Mouse (Mus musculus) heart, adult 2 months (tissue): Measurements from ENCODE around the gene Unc119b. TPM values are rescaled to one million over a fixed set of nuclear protein-coding genes. Genes with fewer than 3 reads are reported as not detected.
"Not testable (repeated sequence)": the region's sequence is repeated elsewhere in the genome, so short reads cannot be mapped to it uniquely, and the experiment has no call there.

Experiments
- DNase-seq, 2 experiments: peaks; one replicate each; pipeline ENCODE4 v3.0.0; 2021
- H3K27ac ChIP-seq: fragments of 200-600 bp; 2 replicates; pipeline ENCODE4 v1.8.1; 2022
- H3K27me3 ChIP-seq: fragments of 200-500 bp; 2 replicates; pipeline ENCODE4 v1.6.1; 2012; ENCODE audit warnings: mild to moderate bottlenecking, low read length, inconsistent platforms, mixed read lengths; ENCODE audit not compliant: control insufficient read depth, insufficient read depth
- H3K36me3 ChIP-seq: fragments of 200-500 bp; 2 replicates; pipeline ENCODE4 v1.6.1; 2012; ENCODE audit warnings: low read length, inconsistent platforms; ENCODE audit not compliant: control insufficient read depth, insufficient read depth
- H3K4me1 ChIP-seq: fragments of 200-500 bp; 2 replicates; pipeline ENCODE4 v1.6.1; 2011; ENCODE audit warnings: low read length; ENCODE audit not compliant: control insufficient read depth, insufficient read depth
- H3K4me3 ChIP-seq: fragments of 200-600 bp; 2 replicates; pipeline ENCODE4 v1.8.1; 2022
- H3K79me2 ChIP-seq: fragments of 200-500 bp; replicated peaks from 2 replicates; pipeline ENCODE4 v1.6.1; 2012; ENCODE audit warnings: mild to moderate bottlenecking, inconsistent platforms, low read length, moderate library complexity, mixed read lengths; ENCODE audit not compliant: control insufficient read depth, insufficient read depth
- H3K9ac ChIP-seq: fragments of 200-500 bp; 2 replicates; pipeline ENCODE4 v1.6.1; 2012; ENCODE audit warnings: low read depth, mild to moderate bottlenecking, control low read depth, inconsistent platforms, low read length, mixed read lengths
- CTCF ChIP-seq: fragments of 200-600 bp; IDR thresholded peaks from 2 replicates; pipeline ENCODE4 v1.8.1; 2022; ENCODE audit warnings: antibody characterized with exemption, mild to moderate bottlenecking, moderate library complexity
- EP300 ChIP-seq: fragments of 200-500 bp; IDR thresholded peaks from 2 replicates; pipeline ENCODE4 v1.6.1; 2011; ENCODE audit warnings: low read depth, low read length, control low read depth; ENCODE audit not compliant: insufficient read depth
- POLR2A ChIP-seq: fragments of 200-500 bp; IDR thresholded peaks from 2 replicates; pipeline ENCODE4 v1.6.1; 2011; ENCODE audit warnings: mild to moderate bottlenecking, low read depth, low read length, control low read depth; ENCODE audit not compliant: insufficient read depth
- WGBS: fragments of 180-500 bp; shearing (Covaris S2); methylation state at CpG from one replicate; pipeline ENCODE4 v1.1.7; 2018; 5-methylcytosine and 5-hydroxymethylcytosine counted together
- intact Hi-C: fragments of 180-260 bp; cut with DNase I; formaldehyde crosslinking; loops from one replicate; pipeline ENCODE4 v1.15.1; 2025
- polyA plus RNA-seq: library from polyadenylated mRNA; depleted of rRNA; stranded (reverse); fragments of >200 nt; gene quantifications from 2 replicates; pipeline ENCODE4 v1.2.3, GENCODE M21; 2012; rRNA removed
- total RNA-seq, 2 experiments: library from RNA; stranded (reverse); gene quantifications; 2 replicates each; pipeline ENCODE4 v1.2.3; 2021

Gene Unc119b
- total and polyA plus RNA-seq, 3 experiments, result 15.8 to 22.0 (median 18.4) TPM

DNA sequence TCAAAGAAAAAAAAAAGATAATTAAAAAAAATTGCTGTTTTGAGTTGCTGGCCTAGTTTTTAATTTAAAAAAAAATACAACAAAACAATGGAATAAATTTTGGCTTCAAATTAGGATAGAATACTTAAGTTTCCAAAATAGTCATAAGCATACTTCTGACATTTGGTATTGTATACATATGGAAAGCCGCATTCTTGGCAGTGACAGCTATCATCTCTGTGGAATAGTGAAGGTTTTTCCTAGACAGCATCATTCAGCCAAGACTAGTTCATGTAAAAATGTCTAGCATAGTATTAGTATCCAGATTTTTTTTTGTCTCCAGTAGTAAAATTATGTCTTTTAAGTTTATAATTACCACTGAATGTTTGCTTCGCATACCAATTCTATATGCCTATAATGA is 49.1 kb downstream of the Unc119b start:
- intact Hi-C loops, result no loop called here
- 97% methylated on average over 2 of the region's 2 CpGs for WGBS
- Histone ChIP-seq H3K79me2 (peaks cover 4% of the 10 kb centered on the region; the same call in 1 of the 2 replicates), H3K36me3 (no peaks in the 10 kb centered on the region), H3K27ac (no peak overlapping the region), H3K9ac (no peak overlapping the region), H3K4me3 (no peak overlapping the region), H3K27me3 (no peaks in the 10 kb centered on the region), H3K4me1 (no peaks in the 10 kb centered on the region)
- no peak for TF ChIP-seq CTCF
- TF ChIP-seq POLR2A, result no peak
- no peak for TF ChIP-seq EP300
- no peak for DNase-seq

DNA sequence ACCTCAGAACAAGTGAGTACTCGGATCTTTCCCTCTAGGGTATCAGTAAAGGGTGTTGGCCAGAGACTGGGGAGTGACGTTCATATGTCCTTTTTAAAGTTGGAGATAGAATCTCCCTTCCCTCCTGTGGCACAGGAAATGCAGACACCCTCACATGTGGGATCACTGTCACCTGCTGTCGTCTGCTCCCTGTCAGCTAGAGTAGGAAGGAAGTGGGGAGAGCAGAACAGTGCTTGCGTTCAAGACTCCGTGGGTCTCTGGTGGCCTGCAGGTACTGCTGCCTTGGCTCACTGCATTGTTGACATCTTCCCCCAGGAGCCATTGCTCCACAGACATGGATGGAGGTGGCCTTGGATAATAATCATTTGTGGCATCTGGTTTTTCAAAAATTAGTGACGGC is 51.3 kb downstream of the Unc119b start:
- no peak for DNase-seq
- Histone ChIP-seq H3K4me1 (no peaks in the 10 kb centered on the region), H3K27me3 (no peaks in the 10 kb centered on the region), H3K9ac (no peak overlapping the region), H3K27ac (no peak overlapping the region), H3K4me3 (no peak overlapping the region), H3K36me3 (no peaks in the 10 kb centered on the region), H3K79me2 (peaks cover 1% of the 10 kb centered on the region)
- WGBS, result 59% methylated on average over 6 of the region's 6 CpGs
- TF ChIP-seq EP300, result no peak
- no peak for TF ChIP-seq POLR2A
- TF ChIP-seq CTCF, result no peak
- intact Hi-C loops, result no loop called here

DNA sequence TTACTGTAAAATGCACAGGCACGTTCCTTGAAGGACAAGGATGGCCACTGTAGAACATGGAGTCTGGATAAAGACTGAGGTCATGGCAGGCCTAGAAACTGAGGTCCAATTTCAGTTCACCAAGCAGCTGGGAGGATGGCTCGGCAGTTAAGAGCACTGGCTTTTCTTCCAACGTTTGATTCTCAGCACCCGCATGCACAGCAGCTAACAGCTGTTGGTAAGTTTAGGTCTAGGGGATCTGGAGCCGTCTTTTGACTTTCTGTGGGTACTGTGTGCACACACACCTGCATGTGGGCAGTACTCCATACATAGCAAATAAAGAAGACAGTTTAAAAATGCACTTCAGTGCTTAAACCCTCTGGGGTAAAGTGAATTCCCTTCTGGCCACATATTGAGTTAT is 53.1 kb downstream of the Unc119b start:
- Histone ChIP-seq H3K4me1 (no peaks in the 10 kb centered on the region), H3K27ac (no peak overlapping the region), H3K27me3 (no peaks in the 10 kb centered on the region), H3K36me3 (no peaks in the 10 kb centered on the region), H3K79me2 (peaks cover 1% of the 10 kb centered on the region), H3K4me3 (no peak overlapping the region), H3K9ac (no peak overlapping the region)
- 78% methylated on average over 5 of the region's 5 CpGs for WGBS
- intact Hi-C loops, result no loop called here
- no peak for DNase-seq
- TF ChIP-seq EP300, result no peak
- TF ChIP-seq POLR2A, result no peak
- TF ChIP-seq CTCF, result no peak

DNA sequence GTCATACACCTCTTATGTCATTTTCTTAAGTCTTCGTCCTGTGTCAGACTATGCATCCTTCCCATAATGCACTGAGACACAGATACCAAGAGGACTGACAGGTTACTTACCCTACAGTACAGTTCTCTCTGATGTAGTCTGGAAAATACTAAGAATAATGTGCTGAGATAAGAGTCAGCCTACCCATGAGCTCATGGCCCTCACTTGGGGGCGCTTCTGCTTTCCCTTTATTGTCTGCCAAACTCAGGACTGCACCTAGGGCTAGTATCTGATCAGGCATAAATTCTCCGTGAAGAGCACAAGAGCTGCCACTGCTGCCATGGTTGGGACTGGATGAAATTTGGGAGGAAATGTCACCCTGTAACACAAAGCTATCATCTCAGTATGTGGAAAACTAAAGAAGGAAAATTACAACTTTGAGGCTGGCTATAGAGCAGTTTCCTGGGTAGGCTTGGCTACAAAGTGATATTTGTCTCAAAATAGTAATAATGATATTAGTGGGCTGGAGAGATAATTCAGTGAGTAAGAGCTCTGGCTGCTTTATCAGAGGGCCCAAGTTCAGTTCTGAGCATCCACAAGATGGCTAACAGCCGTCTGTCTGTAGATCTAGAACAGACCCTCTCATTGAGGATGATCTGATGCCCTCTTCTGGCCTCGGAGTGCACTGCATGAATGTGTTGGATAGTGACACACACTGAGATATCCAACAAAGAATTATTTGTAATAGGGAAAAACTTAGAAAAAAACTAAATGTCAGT is 58.5 kb downstream of the Unc119b start:
- WGBS, result 45% methylated on average over 5 of the region's 5 CpGs
- intact Hi-C loops, result loop anchor here (1.0 to 2.0 kb wide), 2 partner anchors 64 to 97 kb away; no protein-coding TSS in a partner anchor
- Histone ChIP-seq H3K79me2 (peaks cover 7% of the 10 kb centered on the region), H3K36me3 (no peaks in the 10 kb centered on the region), H3K4me1 (peaks cover 6% of the 10 kb centered on the region), H3K4me3 (no peak overlapping the region), H3K27me3 (no peaks in the 10 kb centered on the region), H3K27ac (no peak overlapping the region), H3K9ac (no peak overlapping the region)
- DNase-seq, result peak; percentile 54 to 79
- TF ChIP-seq CTCF, result peak; percentile 91
- TF ChIP-seq POLR2A, result no peak
- 0 out of 2 replicates have a peak, but pooled peaks have one; percentile 29 for TF ChIP-seq EP300

DNA sequence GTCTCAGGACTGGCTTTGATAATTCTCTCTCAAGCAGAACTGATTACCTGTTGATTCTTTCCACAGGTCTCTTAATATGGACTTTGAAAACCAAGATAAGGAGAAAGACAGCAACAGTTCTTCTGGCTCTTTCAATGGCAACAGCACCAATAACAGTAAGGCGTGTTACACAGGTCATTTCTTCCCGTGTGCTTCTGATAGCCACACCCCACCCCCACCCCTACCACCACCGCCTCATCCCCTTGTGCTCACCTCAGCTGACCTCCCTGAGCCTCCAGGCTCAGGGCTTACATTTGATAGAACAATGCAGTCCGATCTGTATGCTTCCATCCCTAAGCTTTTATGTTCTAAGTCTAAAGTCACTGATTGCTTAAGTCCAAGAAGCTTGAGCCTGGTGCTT is 60.0 kb downstream of the Unc119b start:
- H3K9ac ChIP-seq, result no peak overlapping the region
- intact Hi-C loops, result no loop called here
- no peak overlapping the region for H3K4me3 ChIP-seq
- no peak overlapping the region for H3K27ac ChIP-seq
- DNase-seq, result no peak
- peaks cover 7% of the 10 kb centered on the region for H3K4me1 ChIP-seq
- peaks cover 7% of the 10 kb centered on the region for H3K79me2 ChIP-seq
- H3K36me3 ChIP-seq, result no peaks in the 10 kb centered on the region; the same call in 1 of the 2 replicates
- 50% methylated on average over 4 of the region's 4 CpGs for WGBS
- no peaks in the 10 kb centered on the region for H3K27me3 ChIP-seq
- TF ChIP-seq POLR2A (no peak), EP300 (no peak), CTCF (no peak)

DNA sequence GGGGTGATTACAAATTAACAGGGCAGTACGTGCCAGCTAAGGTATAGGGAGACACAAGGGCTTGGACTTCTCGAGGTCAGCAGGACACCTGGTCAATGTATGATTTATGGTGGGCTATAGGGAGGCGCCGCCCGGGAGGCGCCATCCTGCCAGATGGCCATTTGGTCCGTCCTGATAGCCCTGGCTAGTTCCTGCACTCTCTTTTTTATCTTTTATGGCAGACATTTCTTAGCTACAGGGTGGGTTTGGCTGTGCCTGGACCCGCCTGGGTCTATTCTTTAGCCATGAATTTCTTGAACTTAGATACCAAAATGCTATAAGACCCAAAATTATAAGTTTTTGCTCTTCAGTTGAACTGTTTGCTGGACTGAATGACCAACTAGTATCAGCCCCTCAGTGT is 61.5 kb downstream of the Unc119b start:
- H3K79me2 ChIP-seq, H3K36me3 ChIP-seq, H3K4me3 ChIP-seq, intact Hi-C loops, H3K9ac ChIP-seq, H3K27ac ChIP-seq, H3K27me3 ChIP-seq, DNase-seq: not testable (repeated sequence)
- 82% methylated on average over 8 of the region's 8 CpGs for WGBS
- H3K4me1 ChIP-seq, result peaks cover 11% of the 10 kb centered on the region

Other genes with a start within 250 kb of the Unc119b start
- 1 to 10 TPM; 5.8 to 7.3 TPM for gene Oasl2, start 238.0 kb downstream of the Unc119b start, total RNA-seq
- gene Oasl2, start 238.0 kb downstream of the Unc119b start, polyA plus RNA-seq, result 11.7 and 14.2 TPM in 2 replicates
- 1 to 10 TPM in 1 of 2 experiments, under 1 TPM in 1; 0.91 to 1.0 TPM for gene Oasl1, start 211.7 kb downstream of the Unc119b start, total RNA-seq
- 1.5 and 2.0 TPM in 2 replicates for gene Oasl1, start 211.7 kb downstream of the Unc119b start, polyA plus RNA-seq
- gene 2210016L21Rik, start 192.8 kb downstream of the Unc119b start, total RNA-seq, result 10 to 100 TPM; 25.3 to 31.7 TPM
- gene 2210016L21Rik, start 192.8 kb downstream of the Unc119b start, polyA plus RNA-seq, result 10.2 and 12.5 TPM in 2 replicates
- not detected for gene Hnf1a, start 163.9 kb downstream of the Unc119b start, total RNA-seq
- not detected in 2 replicates for gene Hnf1a, start 163.9 kb downstream of the Unc119b start, polyA plus RNA-seq
- gene Sppl3, start 123.8 kb downstream of the Unc119b start, total RNA-seq, result 10 to 100 TPM; 32.0 to 32.2 TPM
- gene Sppl3, start 123.8 kb downstream of the Unc119b start, polyA plus RNA-seq, result 40.8 and 47.9 TPM in 2 replicates
- gene Gm10401, start 36.7 kb downstream of the Unc119b start, total RNA-seq, result not detected
- gene Gm10401, start 36.7 kb downstream of the Unc119b start, polyA plus RNA-seq, result not detected in 2 replicates
- 100 to 1,000 TPM; 199 to 228 TPM for gene Acads, start 15.6 kb downstream of the Unc119b start, total RNA-seq
- gene Acads, start 15.6 kb downstream of the Unc119b start, polyA plus RNA-seq, result 256 and 333 TPM in 2 replicates
- gene Mlec, start 23.2 kb upstream of the Unc119b start, total RNA-seq, result 10 to 100 TPM; 74.6 to 80.6 TPM
- gene Mlec, start 23.2 kb upstream of the Unc119b start, polyA plus RNA-seq, result 40.4 and 75.4 TPM in 2 replicates
- 1 to 10 TPM; 2.3 to 3.9 TPM for gene Cabp1, start 59.4 kb upstream of the Unc119b start, total RNA-seq
- 6.0 and 13.2 TPM in 2 replicates for gene Cabp1, start 59.4 kb upstream of the Unc119b start, polyA plus RNA-seq
- 10 to 100 TPM; 32.2 to 38.1 TPM for gene Pop5, start 100.9 kb upstream of the Unc119b start, total RNA-seq
- 36.2 and 43.8 TPM in 2 replicates for gene Pop5, start 100.9 kb upstream of the Unc119b start, polyA plus RNA-seq
- gene Rnf10, start 137.9 kb upstream of the Unc119b start, total RNA-seq, result 100 to 1,000 TPM; 391 to 397 TPM
- 175 and 205 TPM in 2 replicates for gene Rnf10, start 137.9 kb upstream of the Unc119b start, polyA plus RNA-seq
- gene Coq5, start 144.7 kb upstream of the Unc119b start, total RNA-seq, result 100 to 1,000 TPM; 140 to 146 TPM
- gene Coq5, start 144.7 kb upstream of the Unc119b start, polyA plus RNA-seq, result 57.1 and 84.0 TPM in 2 replicates
- 10 to 100 TPM; 65.1 to 85.6 TPM for gene Dynll1, start 166.0 kb upstream of the Unc119b start, total RNA-seq
- gene Dynll1, start 166.0 kb upstream of the Unc119b start, polyA plus RNA-seq, result 65.2 and 83.8 TPM in 2 replicates
- 10 to 100 TPM; 14.9 to 16.1 TPM for gene Srsf9, start 192.2 kb upstream of the Unc119b start, total RNA-seq
- gene Srsf9, start 192.2 kb upstream of the Unc119b start, polyA plus RNA-seq, result 11.8 and 15.3 TPM in 2 replicates
- 10 to 100 TPM; 18.1 to 19.8 TPM for gene Gatc, start 206.2 kb upstream of the Unc119b start, total RNA-seq
- gene Gatc, start 206.2 kb upstream of the Unc119b start, polyA plus RNA-seq, result 18.2 and 19.9 TPM in 2 replicates
- gene Triap1, start 206.2 kb upstream of the Unc119b start, total RNA-seq, result 10 to 100 TPM; 21.8 to 24.3 TPM
- 13.9 and 20.0 TPM in 2 replicates for gene Triap1, start 206.2 kb upstream of the Unc119b start, polyA plus RNA-seq
- gene Cox6a1, start 214.0 kb upstream of the Unc119b start, total RNA-seq, result 100 to 1,000 TPM; 232 to 256 TPM
- 546 and 797 TPM in 2 replicates for gene Cox6a1, start 214.0 kb upstream of the Unc119b start, polyA plus RNA-seq